Mouse (Mus musculus) heart, postnatal 4 days (tissue): ENCODE measurements around the gene Ccdc194. TPM values are rescaled to one million over a fixed set of nuclear protein-coding genes. Genes with fewer than 3 reads are reported as not detected.
A peak's percentile ranks its signal among the peaks of the same experiment; 100 is the strongest.

Experiments used
- DNase-seq: peaks from one replicate; pipeline ENCODE4 v3.0.0; 2021
- total RNA-seq, 2 experiments: library from RNA; stranded (reverse); gene quantifications; 2 replicates each; pipeline ENCODE4 v1.2.3; 2021

Ccdc194 gene
- total RNA-seq, 2 experiments from 2014 or later: 0.14 to 0.29 TPM

GRCm38 (mm10) chr8:71476099-71476940 lies 49.2 kb downstream of the Ccdc194 start:
- DNase-seq: peak; percentile 83

- no peak for DNase-seq
These were observed 49.8 kb downstream of the Ccdc194 start for GRCm38 (mm10) chr8:71475702-71476075.

- DNase-seq: no peak
These were observed 50.5 kb downstream of the Ccdc194 start for GRCm38 (mm10) chr8:71474785-71475701.

GRCm38 (mm10) chr8:71474344-71474743 lies 51.2 kb downstream of the Ccdc194 start:
- DNase-seq: no peak

GRCm38 (mm10) chr8:71472601-71473386 lies 52.7 kb downstream of the Ccdc194 start:
- DNase-seq: no peak

GRCm38 (mm10) chr8:71471861-71472260 lies 53.6 kb downstream of the Ccdc194 start:
- DNase-seq: no peak

GRCm38 (mm10) chr8:71470913-71471255 lies 54.6 kb downstream of the Ccdc194 start:
- no peak for DNase-seq

- no peak for DNase-seq
These were observed 55.2 kb downstream of the Ccdc194 start for GRCm38 (mm10) chr8:71470146-71470912.

Other genes with a start within 250 kb of the Ccdc194 start
- 100 to 1,000 TPM in 1 of 2 experiments, 10 to 100 TPM in 1; 99.4 to 106 TPM for gene Use1, start 158.9 kb downstream of the Ccdc194 start, total RNA-seq
- 1 to 10 TPM; 7.9 to 9.9 TPM for gene Ocel1, start 154.4 kb downstream of the Ccdc194 start, total RNA-seq
- 10 to 100 TPM; 64.9 to 66.4 TPM for gene Nr2f6, start 143.8 kb downstream of the Ccdc194 start, total RNA-seq
- gene Ushbp1, start 129.9 kb downstream of the Ccdc194 start, total RNA-seq: 10 to 100 TPM; 27.2 to 27.9 TPM
- 10 to 100 TPM; 69.4 to 70.7 TPM for gene Babam1, start 128.8 kb downstream of the Ccdc194 start, total RNA-seq
- gene Ankle1, start 119.7 kb downstream of the Ccdc194 start, total RNA-seq: 1 to 10 TPM; 9.8 TPM
- 10 to 100 TPM; 37.7 to 39.3 TPM for gene Abhd8, start 62.1 kb downstream of the Ccdc194 start, total RNA-seq
- 100 to 1,000 TPM in 1 of 2 experiments, 10 to 100 TPM in 1; 96.0 to 107 TPM for gene Mrpl34, start 60.8 kb downstream of the Ccdc194 start, total RNA-seq
- gene Dda1, start 56.5 kb downstream of the Ccdc194 start, total RNA-seq: 10 to 100 TPM; 42.0 to 46.2 TPM
- 10 to 100 TPM; 13.5 to 15.4 TPM for gene Ano8, start 39.7 kb downstream of the Ccdc194 start, total RNA-seq
- gene Gtpbp3, start 37.6 kb downstream of the Ccdc194 start, total RNA-seq: 10 to 100 TPM; 17.8 to 20.1 TPM
- gene Plvap, start 14.0 kb downstream of the Ccdc194 start, total RNA-seq: 10 to 100 TPM; 35.8 to 43.2 TPM
- gene Bst2, start 11.7 kb upstream of the Ccdc194 start, total RNA-seq: 10 to 100 TPM; 12.8 to 13.8 TPM
- gene Mvb12a, start 17.2 kb upstream of the Ccdc194 start, total RNA-seq: 10 to 100 TPM; 31.6 to 32.4 TPM
- not detected for gene Tmem221, start 33.2 kb upstream of the Ccdc194 start, total RNA-seq
- not detected for gene Nxnl1, start 40.9 kb upstream of the Ccdc194 start, total RNA-seq
- gene Slc27a1, start 43.2 kb upstream of the Ccdc194 start, total RNA-seq: 10 to 100 TPM; 77.0 to 80.3 TPM
- 10 to 100 TPM; 92.0 to 95.5 TPM for gene Pgls, start 66.5 kb upstream of the Ccdc194 start, total RNA-seq
- 1 to 10 TPM; 1.3 to 2.3 TPM for gene Fam129c, start 71.9 kb upstream of the Ccdc194 start, total RNA-seq
- 10 to 100 TPM; 48.0 to 50.3 TPM for gene Colgalt1, start 85.3 kb upstream of the Ccdc194 start, total RNA-seq
- gene Unc13a, start 146.0 kb upstream of the Ccdc194 start, total RNA-seq: 1 to 10 TPM; 1.3 to 1.4 TPM
- gene Jak3, start 150.6 kb upstream of the Ccdc194 start, total RNA-seq: 10 to 100 TPM; 15.8 TPM
- 1 to 10 TPM; 6.6 to 6.9 TPM for gene Insl3, start 163.5 kb upstream of the Ccdc194 start, total RNA-seq
- gene B3gnt3, start 176.1 kb upstream of the Ccdc194 start, total RNA-seq: 1 to 10 TPM; 7.5 to 7.6 TPM
- gene Fcho1, start 200.0 kb upstream of the Ccdc194 start, total RNA-seq: 1 to 10 TPM; 1.6 to 2.4 TPM